Mouse (Mus musculus) adrenal gland (tissue): ENCODE results near the gene Dnah9.

ENCODE experiments used
- intact Hi-C: fragments of 180-260 bp; cut with DNase I; formaldehyde crosslinking; loops from one replicate; pipeline ENCODE4 v1.15.1; 2025
- long read RNA-seq, 2 experiments: library from polyadenylated mRNA; unstranded; transcript quantifications; one replicate each; pipeline ENCODE4 v2.0.0; 2020; ENCODE audit warnings: borderline replicate concordance in 1 of 2; ENCODE audit not compliant: insufficient replicate concordance in 1 of 2

Gene Dnah9
- long read RNA-seq, experiment 1: 0 reads
- long read RNA-seq, experiment 2: 0 reads

DNA sequence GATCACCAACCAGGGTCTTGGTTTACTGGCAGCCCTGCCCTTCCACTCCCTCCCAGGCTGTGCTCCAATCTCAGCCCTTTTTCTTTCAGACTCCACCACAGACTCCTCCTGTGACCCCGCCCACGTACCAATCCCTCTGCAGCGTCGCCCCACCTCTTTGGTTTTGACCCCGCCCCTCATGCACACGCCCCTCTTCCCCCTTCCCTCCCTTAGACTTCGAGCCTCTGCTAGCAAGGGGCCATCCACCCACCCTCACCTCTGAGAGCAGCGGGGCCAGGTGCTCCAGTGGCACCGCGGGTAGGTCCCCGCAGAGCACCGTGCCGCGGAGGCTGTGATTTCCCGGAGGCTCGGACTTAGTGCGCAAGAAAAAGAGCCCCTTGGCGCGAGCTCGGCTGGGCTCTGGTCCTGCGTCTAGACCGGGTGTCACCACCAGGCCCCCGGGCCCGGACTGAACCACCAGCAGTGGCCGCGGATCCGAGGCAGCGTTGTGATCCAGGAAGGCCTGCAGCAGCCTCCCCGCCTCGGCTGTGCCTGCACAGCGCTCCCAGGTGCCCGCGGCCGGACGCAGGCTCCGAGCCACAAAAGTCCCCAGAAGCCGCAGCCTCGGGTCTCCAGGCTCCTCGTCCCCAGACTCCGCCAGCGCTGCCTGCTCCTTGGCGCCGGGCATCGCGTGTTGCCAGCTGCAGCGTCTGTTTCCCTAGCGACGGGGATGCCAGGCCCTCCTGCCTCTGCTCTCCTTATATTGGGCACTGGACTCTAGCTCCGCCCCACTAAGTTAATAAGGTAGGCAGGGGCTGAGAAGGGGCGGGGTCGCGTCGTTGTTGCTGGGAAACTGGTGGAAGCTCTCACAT is at the start of gene Dnah9:
Gene Dnah9 (minus strand): TSS at position 751 of the 851 bp plus-strand sequence.
- intact Hi-C loops: no loop called here

DNA sequence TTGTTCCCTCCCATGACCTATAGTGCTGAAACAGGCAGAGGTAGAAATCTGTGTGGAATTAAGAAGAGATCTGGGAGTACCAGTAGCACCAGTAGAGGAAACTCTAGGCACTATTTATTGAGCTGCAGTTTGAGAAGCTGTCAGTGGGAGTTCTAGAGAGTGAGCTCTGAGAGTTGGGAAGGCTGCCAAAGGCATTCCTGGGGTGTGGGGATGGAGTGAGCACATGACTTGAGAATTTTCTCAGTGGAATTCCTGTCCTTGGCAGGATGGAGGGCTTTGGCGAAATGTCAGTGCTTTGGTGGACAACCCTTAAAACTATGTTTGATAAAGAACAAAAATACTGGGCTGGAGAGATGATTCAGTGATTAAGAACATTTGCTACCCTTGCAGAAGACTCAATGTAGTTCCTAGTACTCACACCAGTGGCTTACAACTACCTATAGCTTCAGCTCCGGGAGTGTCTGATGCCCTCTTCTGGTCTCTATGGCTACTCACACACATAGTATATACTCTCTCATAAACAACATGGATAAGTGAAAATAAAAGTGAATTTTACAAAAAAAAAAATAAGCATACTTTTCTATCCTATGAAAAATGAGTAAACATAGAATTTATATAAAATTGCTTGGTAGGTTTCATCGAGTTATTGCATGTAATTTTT is 20.4 kb upstream of the Dnah9 start:
- intact Hi-C loops: no loop called here

DNA sequence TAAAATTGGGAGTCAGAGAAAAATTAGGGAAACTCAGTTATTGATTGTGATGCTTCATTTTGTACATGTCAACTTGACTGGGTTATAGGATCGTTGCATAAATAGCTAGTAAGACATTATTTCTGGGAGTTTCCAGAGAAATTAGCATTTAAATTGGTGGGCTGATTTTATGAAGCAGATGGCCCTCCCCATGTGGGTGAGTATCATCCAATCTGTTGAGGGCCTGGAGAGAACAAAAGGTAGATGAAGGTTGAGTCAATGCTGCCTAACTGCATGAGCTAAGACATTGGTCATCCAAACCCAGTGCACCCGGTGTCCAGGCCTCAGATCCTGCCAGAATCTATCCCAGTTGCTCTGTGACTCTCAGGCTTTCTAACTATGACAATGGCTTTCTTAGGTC is 19.8 kb upstream of the Dnah9 start:
- intact Hi-C loops: no loop called here

DNA sequence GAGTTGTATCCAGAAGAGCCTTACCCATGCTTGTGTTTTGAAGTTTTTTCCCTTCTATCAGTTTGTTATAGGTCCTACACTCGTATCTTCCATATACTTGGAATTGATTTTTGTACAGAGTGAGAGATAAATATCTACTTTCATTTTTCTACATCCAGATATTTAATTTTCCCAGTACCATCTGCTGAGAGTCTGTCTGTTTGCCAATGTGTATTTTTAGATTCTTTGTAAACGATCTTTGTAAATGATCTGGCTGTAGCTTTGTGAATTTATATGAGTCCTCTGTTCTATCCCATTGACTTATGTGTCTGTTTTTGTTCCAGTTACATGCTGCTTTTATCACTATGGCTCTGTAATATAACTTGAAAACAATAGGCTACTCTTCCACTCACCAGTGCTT is 9.4 kb upstream of the Dnah9 start:
- intact Hi-C loops: no loop called here

GRCm38 (mm10) chr11:66164022-66164421 is 4.3 kb downstream of the Dnah9 start:
- intact Hi-C loops: no loop called here

- intact Hi-C loops: no loop called here
Observed at GRCm38 (mm10) chr11:66140631-66141252, 27.6 kb downstream of the Dnah9 start.

GRCm38 (mm10) chr11:66134826-66135225 is 33.5 kb downstream of the Dnah9 start:
- intact Hi-C loops: no loop called here

DNA sequence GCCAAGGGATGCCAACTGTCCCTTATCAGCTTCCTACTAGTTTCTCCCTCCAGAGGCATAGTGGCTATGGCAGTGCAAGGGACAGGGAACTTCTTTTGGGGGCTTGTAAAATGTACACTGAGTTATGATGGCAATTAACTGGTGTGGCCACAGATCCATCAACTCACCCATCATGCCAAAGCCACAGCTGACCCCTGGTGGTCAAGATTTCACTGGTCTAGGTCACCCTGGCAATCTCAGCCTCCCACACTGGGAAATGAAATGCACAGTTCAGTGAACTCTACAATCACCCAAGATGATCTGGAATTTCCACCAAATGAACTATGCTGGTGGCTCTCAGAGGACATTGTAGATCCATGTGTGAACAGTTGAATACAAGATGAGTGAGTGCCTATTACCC is 42.2 kb downstream of the Dnah9 start:
- intact Hi-C loops: no loop called here

GRCm38 (mm10) chr11:66124496-66124895 is 43.9 kb downstream of the Dnah9 start:
- intact Hi-C loops: loop anchor here (5.0 kb wide), 1 partner anchor 748 kb away; no protein-coding TSS in a partner anchor

DNA sequence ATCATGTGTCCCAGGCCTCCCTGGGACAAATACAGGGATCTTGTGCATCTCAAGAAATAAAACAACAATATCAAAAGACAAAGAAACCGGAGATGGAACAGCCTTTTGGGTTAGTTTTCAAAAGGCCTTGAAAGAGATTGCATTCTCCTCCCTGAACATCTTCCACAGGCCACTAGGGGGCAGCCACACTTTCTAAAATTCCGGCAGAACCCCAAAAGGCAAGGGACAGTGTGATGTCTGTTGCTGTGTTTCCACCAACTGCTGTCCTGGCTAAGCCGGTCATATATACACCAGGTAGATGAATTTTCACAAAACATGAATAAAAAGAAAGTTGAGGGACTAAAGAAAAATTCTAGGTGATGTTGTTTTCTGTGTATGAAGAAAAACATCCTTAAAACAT is 46.3 kb downstream of the Dnah9 start:
- intact Hi-C loops: loop anchor here (5.0 kb wide), 1 partner anchor 750 kb away; no protein-coding TSS in a partner anchor

DNA sequence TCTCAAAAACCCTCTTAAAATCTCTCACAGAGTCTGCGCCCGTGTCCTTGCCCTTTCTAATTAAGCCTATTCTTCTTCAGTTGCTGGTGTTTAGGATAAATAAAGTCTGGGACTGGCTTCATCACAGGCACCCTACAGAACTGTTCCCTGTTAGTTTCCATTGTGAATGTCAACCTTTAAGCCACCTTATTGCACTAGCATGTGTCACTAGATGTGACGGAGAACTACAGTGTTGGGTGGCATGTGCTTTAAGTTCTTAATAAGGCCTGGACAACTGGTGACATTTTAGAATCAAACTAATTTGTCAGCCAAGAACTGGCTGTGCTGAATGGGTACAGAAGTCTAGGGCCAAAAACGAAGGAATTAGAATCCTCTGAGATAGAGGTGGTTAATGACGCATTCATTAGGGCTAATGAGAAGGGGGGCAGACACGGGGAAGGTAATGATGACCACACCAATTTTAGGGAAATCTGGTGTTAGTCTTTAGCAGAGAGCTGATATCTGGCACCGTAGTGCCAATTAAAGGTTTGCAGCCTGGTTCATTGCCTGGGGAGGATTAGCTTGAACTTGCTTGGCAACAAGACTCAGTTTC is 84.6 kb downstream of the Dnah9 start:
- intact Hi-C loops: no loop called here

DNA sequence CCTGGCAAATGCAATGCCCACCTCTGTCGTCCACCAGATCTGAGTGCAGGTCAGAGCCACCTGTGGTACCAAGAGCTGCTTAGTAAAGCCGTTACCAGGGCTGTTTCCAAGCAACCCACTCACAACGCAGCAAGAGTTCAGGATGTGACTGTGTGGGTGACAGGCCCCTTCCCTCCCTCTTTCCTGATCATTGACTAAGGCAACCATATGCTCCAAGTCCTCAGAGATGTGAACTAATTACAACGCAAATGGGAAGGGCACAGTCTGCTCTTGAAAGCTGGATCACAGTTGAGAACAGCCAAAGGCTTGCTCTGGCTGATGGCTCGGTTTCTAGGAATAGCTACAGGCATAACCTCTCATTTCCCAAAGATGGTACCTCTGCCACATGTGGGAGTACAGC is 95.4 kb downstream of the Dnah9 start:
- intact Hi-C loops: no loop called here

DNA sequence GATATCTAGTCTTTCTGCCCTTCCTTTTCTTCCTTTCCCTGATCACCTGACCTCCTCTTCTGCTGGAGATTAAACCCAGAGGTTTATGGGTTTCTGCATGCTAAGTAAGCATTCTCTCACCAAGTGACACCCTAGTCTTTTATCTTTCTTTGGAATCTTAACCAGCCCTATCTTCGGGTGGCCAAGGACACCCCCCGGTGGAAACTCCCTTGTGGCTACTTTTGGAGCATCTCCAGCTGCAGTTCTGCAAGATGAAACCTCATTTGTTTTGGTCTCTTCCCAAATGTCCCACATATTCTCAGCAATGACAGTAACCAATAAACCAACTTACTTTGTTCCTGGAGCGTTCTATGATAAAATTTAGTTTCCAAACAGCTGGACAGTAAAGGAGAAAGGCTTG is 109.4 kb downstream of the Dnah9 start:
- intact Hi-C loops: no loop called here

- intact Hi-C loops: no loop called here
Observed at GRCm38 (mm10) chr11:66051294-66051693, 117.1 kb downstream of the Dnah9 start.

DNA sequence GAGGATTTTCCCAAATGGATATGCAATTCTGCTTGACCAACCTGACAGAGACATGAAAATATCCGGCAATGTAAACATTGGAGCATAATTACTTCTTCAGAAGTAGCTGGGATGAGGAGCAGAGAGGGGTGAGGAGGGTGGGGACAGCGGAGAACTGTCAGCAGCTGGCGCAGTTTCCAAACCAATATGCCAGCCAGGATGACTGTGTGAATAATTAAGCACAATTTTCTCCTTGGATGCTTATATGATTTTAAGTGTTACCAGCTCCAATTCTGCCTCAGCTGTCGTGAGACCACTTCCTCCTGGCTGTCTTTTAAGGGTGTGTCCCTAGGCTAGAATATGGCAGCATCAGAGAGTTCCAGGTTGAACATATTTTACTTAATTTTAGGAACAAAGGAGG is 119.2 kb downstream of the Dnah9 start:
- intact Hi-C loops: no loop called here

GRCm38 (mm10) chr11:66046594-66047193 is 121.7 kb downstream of the Dnah9 start:
- intact Hi-C loops: no loop called here

GRCm38 (mm10) chr11:66043635-66044034 is 124.7 kb downstream of the Dnah9 start:
- intact Hi-C loops: no loop called here

GRCm38 (mm10) chr11:66042531-66042930 is 125.8 kb downstream of the Dnah9 start:
- intact Hi-C loops: no loop called here

- intact Hi-C loops: no loop called here
Observed at GRCm38 (mm10) chr11:66025728-66026127, 142.6 kb downstream of the Dnah9 start.

- intact Hi-C loops: no loop called here
Observed at GRCm38 (mm10) chr11:65975871-65976270, 192.5 kb downstream of the Dnah9 start.

- intact Hi-C loops: no loop called here
Observed at GRCm38 (mm10) chr11:65930796-65931195, 237.6 kb downstream of the Dnah9 start.
